Mouse (Mus musculus): ENCODE measurements around the gene Svs6. TPM values are rescaled to one million over a fixed set of nuclear protein-coding genes. Genes with fewer than 3 reads are reported as not detected.
"Not testable (repeated sequence)": the region's sequence is repeated elsewhere in the genome, so short reads cannot be mapped to it uniquely, and the experiment has no call there.

Svs6 gene
- polyA plus RNA-seq, 1 experiment from 2014 or later: not detected

- TF ChIP-seq CTCF (IDR thresholded peaks at IDR 0.05; ENCODE audit: low read depth): peak; percentile 54
- WGBS: 88% methylated on average over 1 of the region's 1 CpGs
- not testable (repeated sequence) for H3K27me3 ChIP-seq (ENCODE audit: insufficient read depth, low read length); H3K9me3 ChIP-seq (replicated peaks; ENCODE audit: low read length); H3K4me3 ChIP-seq (replicated peaks; ENCODE audit: low read depth, low read length); H3K36me3 ChIP-seq (ENCODE audit: insufficient read depth, low read length); H3K4me1 ChIP-seq (replicated peaks; ENCODE audit: insufficient read depth, low read length); H3K27ac ChIP-seq; ATAC-seq (replicated peaks; ENCODE audit: low FRiP score, low read depth); H3K9ac ChIP-seq (ENCODE audit: low read depth, low read length); H3K4me2 ChIP-seq (ENCODE audit: low read length); DNase-seq (ENCODE audit: low spot score)
Measured at GRCm38 (mm10) chr2:164343732-164344131, 27.2 kb downstream of the Svs6 start.

GRCm38 (mm10) chr2:164347697-164348096, 31.1 kb downstream of the Svs6 start:
- not testable (repeated sequence) for H3K4me1 ChIP-seq (replicated peaks; ENCODE audit: insufficient read depth, low read length); H3K4me2 ChIP-seq (ENCODE audit: low read length); H3K27ac ChIP-seq; H3K27me3 ChIP-seq (ENCODE audit: insufficient read depth, low read length); H3K9ac ChIP-seq (ENCODE audit: low read depth, low read length); H3K4me3 ChIP-seq (replicated peaks; ENCODE audit: low read depth, low read length); H3K36me3 ChIP-seq (ENCODE audit: insufficient read depth, low read length); H3K9me3 ChIP-seq (replicated peaks; ENCODE audit: low read length); ATAC-seq (replicated peaks; ENCODE audit: low FRiP score, low read depth)
- peak; percentile 53 for TF ChIP-seq CTCF (IDR thresholded peaks at IDR 0.05; ENCODE audit: low read depth)
- DNase-seq (ENCODE audit: low spot score): peak; percentile 24

- Histone ChIP-seq H3K4me3 (replicated peaks; ENCODE audit: low read depth, low read length) (no peak overlapping the region), H3K9me3 (replicated peaks; ENCODE audit: low read length) (no peaks in the 10 kb centered on the region), H3K4me2 (ENCODE audit: low read length) (no peak overlapping the region), H3K27ac (no peak overlapping the region), H3K36me3 (ENCODE audit: insufficient read depth, low read length) (no peaks in the 10 kb centered on the region), H3K4me1 (replicated peaks; ENCODE audit: insufficient read depth, low read length) (no peaks in the 10 kb centered on the region), H3K27me3 (ENCODE audit: insufficient read depth, low read length) (no peaks in the 10 kb centered on the region), H3K9ac (ENCODE audit: low read depth, low read length) (no peak overlapping the region)
- WGBS: 98% methylated on average over 3 of the region's 3 CpGs
- DNase-seq (ENCODE audit: low spot score) (peak; percentile 34), ATAC-seq (replicated peaks; ENCODE audit: low FRiP score, low read depth) (no peak)
- TF ChIP-seq CTCF (IDR thresholded peaks at IDR 0.05; ENCODE audit: low read depth): peak; percentile 64
Measured at GRCm38 (mm10) chr2:164348980-164349379, 32.4 kb downstream of the Svs6 start.

- H3K36me3 ChIP-seq (ENCODE audit: insufficient read depth, low read length): no peaks in the 10 kb centered on the region
- H3K27ac ChIP-seq: no peak overlapping the region
- H3K4me2 ChIP-seq (ENCODE audit: low read length): no peak overlapping the region
- no peaks in the 10 kb centered on the region for H3K9me3 ChIP-seq (replicated peaks; ENCODE audit: low read length)
- no peak for TF ChIP-seq CTCF (IDR thresholded peaks at IDR 0.05; ENCODE audit: low read depth)
- 86% methylated on average over 3 of the region's 3 CpGs for WGBS
- DNase-seq (ENCODE audit: low spot score): no peak
- ATAC-seq (replicated peaks; ENCODE audit: low FRiP score, low read depth): no peak
- no peak overlapping the region for H3K9ac ChIP-seq (ENCODE audit: low read depth, low read length)
- no peaks in the 10 kb centered on the region for H3K27me3 ChIP-seq (ENCODE audit: insufficient read depth, low read length)
- H3K4me3 ChIP-seq (replicated peaks; ENCODE audit: low read depth, low read length): no peak overlapping the region
- H3K4me1 ChIP-seq (replicated peaks; ENCODE audit: insufficient read depth, low read length): no peaks in the 10 kb centered on the region
Measured at GRCm38 (mm10) chr2:164352697-164353096, 36.1 kb downstream of the Svs6 start.

DNA sequence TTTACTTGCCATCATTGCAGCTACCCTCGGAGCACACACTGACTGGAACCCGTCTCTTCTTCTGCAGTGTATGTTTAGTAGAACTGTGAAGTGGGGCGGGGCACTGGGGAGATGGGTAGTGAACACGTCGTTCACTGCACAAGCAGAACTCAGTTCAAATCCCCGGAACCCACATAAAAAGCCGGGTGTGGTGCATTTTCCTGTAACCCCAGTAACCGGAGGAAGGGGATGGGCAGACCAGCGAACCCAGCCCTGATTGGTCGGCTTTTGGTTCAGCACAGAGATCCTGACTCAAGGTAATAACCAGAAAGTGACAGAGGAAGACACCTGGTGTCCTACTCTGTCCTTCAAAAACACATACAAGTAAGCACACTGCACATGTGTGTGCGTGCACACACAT, 36.8 kb downstream of the Svs6 start:
- ATAC-seq (replicated peaks; ENCODE audit: low FRiP score, low read depth) (no peak), DNase-seq (ENCODE audit: low spot score) (no peak)
- H3K9me3 ChIP-seq (replicated peaks; ENCODE audit: low read length): no peaks in the 10 kb centered on the region
- H3K27ac ChIP-seq: no peak overlapping the region
- no peak overlapping the region for H3K4me2 ChIP-seq (ENCODE audit: low read length)
- no peaks in the 10 kb centered on the region for H3K36me3 ChIP-seq (ENCODE audit: insufficient read depth, low read length)
- WGBS: 86% methylated on average over 11 of the region's 11 CpGs
- no peak for TF ChIP-seq CTCF (IDR thresholded peaks at IDR 0.05; ENCODE audit: low read depth)
- no peaks in the 10 kb centered on the region for H3K27me3 ChIP-seq (ENCODE audit: insufficient read depth, low read length)
- H3K4me3 ChIP-seq (replicated peaks; ENCODE audit: low read depth, low read length): no peak overlapping the region
- no peak overlapping the region for H3K9ac ChIP-seq (ENCODE audit: low read depth, low read length)
- no peaks in the 10 kb centered on the region for H3K4me1 ChIP-seq (replicated peaks; ENCODE audit: insufficient read depth, low read length)

GRCm38 (mm10) chr2:164356177-164356967, 39.8 kb downstream of the Svs6 start:
- H3K4me3 ChIP-seq (replicated peaks; ENCODE audit: low read depth, low read length): no peak overlapping the region
- 71% methylated on average over 11 of the region's 11 CpGs for WGBS

More at GRCm38 (mm10) chr2:164356177-164356967, 39.8 kb downstream of the Svs6 start:
- Histone ChIP-seq H3K4me1 (replicated peaks; ENCODE audit: insufficient read depth, low read length) (no peaks in the 10 kb centered on the region), H3K27ac (no peak overlapping the region), H3K9ac (ENCODE audit: low read depth, low read length) (no peak overlapping the region), H3K36me3 (ENCODE audit: insufficient read depth, low read length) (no peaks in the 10 kb centered on the region), H3K4me2 (ENCODE audit: low read length) (no peak overlapping the region), H3K9me3 (replicated peaks; ENCODE audit: low read length) (no peaks in the 10 kb centered on the region), H3K27me3 (ENCODE audit: insufficient read depth, low read length) (no peaks in the 10 kb centered on the region)
- TF ChIP-seq CTCF (IDR thresholded peaks at IDR 0.05; ENCODE audit: low read depth): no peak
- DNase-seq (ENCODE audit: low spot score) (no peak), ATAC-seq (replicated peaks; ENCODE audit: low FRiP score, low read depth) (no peak)
